Mouse (Mus musculus) bone marrow macrophage, adult 2 months (primary cell): Measurements from ENCODE around the gene Fryl. TPM values are rescaled to one million over a fixed set of nuclear protein-coding genes. Genes with fewer than 3 reads are reported as not detected.

Experiments used
- H3K27ac ChIP-seq: 2 replicates; pipeline ENCODE4 v1.5.1; 2012; ENCODE audit warnings: low read depth, low read length; ENCODE audit not compliant: insufficient read depth
- H3K4me1 ChIP-seq: 2 replicates; pipeline ENCODE4 v1.6.1; 2012; ENCODE audit warnings: low read length; ENCODE audit not compliant: control insufficient read depth, insufficient read depth
- H3K4me3 ChIP-seq: 2 replicates; pipeline ENCODE4 v1.5.1; 2012; ENCODE audit warnings: mild to moderate bottlenecking, low read length, moderate library complexity; ENCODE audit not compliant: insufficient read depth
- CTCF ChIP-seq: IDR thresholded peaks from 2 replicates; pipeline ENCODE4 v1.5.1; 2012; ENCODE audit warnings: low read depth, mild to moderate bottlenecking, low read length, moderate library complexity
- POLR2A ChIP-seq: IDR thresholded peaks from 2 replicates; pipeline ENCODE4 v1.6.1; 2012; ENCODE audit warnings: mild to moderate bottlenecking, low read depth, low read length, borderline replicate concordance
- polyA plus RNA-seq: library from polyadenylated mRNA; stranded (reverse); fragments of >200 nt; gene quantifications from 2 replicates; pipeline ENCODE4 v1.2.4, GENCODE M21; 2012; ENCODE audit not compliant: missing spikeins, insufficient read depth, insufficient read length

The Fryl gene
- polyA plus RNA-seq, 1 experiment, result 47.9 TPM

DNA sequence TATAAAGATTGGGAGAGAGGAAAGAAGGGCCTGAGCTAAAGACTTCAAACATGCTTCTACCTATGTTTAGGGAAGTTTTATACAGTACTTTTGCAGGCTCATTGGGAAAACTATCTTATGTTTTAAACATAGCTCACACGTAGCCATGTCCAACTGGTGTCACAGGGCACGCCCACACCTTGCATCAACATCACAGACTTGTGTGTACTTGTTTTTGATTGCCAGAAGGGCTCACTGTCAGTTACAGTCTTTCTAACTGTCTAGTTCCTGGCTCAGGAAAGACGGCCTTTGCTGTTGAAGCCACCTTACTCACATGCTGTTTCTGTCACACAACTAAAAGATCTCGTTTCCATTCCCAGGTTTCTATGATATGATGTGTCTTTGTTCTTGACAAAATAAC is 279.9 kb downstream of the Fryl start:
- no peak overlapping the region for H3K27ac ChIP-seq
- H3K4me1 ChIP-seq, result peaks cover 2% of the 10 kb centered on the region; the same call in 1 of the 2 replicates
- TF ChIP-seq POLR2A (no peak), CTCF (no peak)
- no peak overlapping the region for H3K4me3 ChIP-seq

DNA sequence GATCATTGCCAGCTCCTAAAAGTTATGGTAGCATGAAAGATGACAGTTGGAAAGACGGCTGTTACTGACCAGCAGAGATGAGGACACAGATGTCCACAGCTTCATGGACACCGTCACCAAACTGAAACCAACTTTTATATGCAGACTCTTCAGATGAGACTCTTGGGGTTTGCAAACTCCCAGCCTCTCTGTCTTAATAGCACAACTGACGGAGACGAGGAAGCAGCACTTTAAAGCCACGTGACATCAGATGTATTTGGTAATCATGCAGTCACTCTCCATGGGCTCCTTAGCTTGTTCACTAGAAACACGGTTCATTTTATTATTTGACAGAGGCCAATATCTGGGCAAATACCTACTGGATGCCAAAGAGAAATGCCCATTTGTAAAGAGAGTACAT is 280.4 kb downstream of the Fryl start:
- TF ChIP-seq CTCF, result no peak
- TF ChIP-seq POLR2A, result no peak
- no peak overlapping the region for H3K4me3 ChIP-seq
- peaks cover 2% of the 10 kb centered on the region; the same call in 1 of the 2 replicates for H3K4me1 ChIP-seq
- H3K27ac ChIP-seq, result no peak overlapping the region

DNA sequence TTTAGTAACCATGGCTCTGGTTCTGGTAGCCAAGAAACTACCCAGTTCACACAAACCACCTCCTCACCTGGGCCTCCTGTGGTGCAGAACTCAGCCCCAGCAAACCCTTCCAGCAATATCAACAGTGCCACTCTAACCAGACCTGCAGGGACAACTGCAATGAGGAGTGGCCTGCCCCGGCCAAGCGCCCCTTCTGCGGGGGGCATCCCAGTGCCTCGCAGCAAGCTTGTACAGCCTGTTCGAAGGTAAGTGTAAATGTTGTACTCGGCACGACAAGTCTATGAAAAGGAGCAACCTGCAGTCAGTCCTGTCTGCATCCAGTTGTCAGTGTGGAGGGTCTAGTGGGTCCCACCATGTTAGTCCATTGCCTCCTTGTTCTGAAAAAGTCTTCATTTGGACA is 281.8 kb downstream of the Fryl start, which contains the start of gene Gm10135:
Gm10135 (minus strand) TSS at position 101 of the 400 bp plus-strand sequence.
- peaks cover 2% of the 10 kb centered on the region; the same call in 1 of the 2 replicates for H3K4me1 ChIP-seq
- TF ChIP-seq CTCF (no peak), POLR2A (no peak)
- no peak within 1 kb of the TSS for H3K27ac ChIP-seq
- H3K4me3 ChIP-seq, result no peak within 1 kb of the TSS

DNA sequence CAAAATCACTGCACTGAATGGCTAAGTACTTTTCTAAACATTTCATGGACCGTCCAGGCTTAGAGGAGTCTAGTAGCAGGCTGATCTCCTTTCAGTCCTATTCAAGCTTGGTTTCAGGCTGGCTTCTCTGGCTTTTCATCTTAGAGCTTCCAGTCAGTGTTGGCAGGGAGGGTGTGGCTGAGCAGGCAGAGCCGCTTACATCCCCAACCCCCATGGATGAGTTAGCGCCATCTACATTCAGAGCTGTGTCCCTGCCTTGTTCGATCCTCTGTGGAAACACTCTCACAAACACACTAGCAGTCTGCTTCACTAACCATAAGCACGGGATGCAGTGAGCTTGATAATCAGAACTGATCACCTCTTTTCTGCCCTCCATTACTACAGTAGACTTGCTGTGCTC is 283.5 kb downstream of the Fryl start:
- peaks cover 2% of the 10 kb centered on the region; the same call in 1 of the 2 replicates for H3K4me1 ChIP-seq
- TF ChIP-seq CTCF, result no peak
- no peak for TF ChIP-seq POLR2A
- H3K27ac ChIP-seq, result no peak overlapping the region
- H3K4me3 ChIP-seq, result no peak overlapping the region

DNA sequence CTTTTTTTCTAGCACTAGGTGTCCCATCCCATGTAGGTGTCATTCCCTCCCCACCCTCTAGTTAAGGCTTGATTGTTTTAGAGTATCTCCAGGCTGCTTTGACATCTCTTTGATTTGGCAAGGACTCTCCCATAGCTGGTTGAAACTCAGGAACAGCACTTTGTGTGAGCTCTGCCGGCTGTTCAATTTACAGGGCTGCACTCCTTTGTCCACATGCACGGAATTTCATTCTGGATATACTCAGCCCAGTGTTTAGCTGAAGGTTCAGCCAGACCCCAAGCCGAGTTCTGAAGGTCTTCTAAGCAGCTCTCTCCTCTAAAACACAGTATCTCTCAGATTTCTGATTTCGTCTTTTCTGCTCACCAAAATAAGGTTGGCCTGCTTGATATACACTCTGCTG is 284.0 kb downstream of the Fryl start:
- TF ChIP-seq CTCF (no peak), POLR2A (no peak)
- H3K4me1 ChIP-seq, result peaks cover 2% of the 10 kb centered on the region; the same call in 1 of the 2 replicates
- H3K4me3 ChIP-seq, result no peak overlapping the region
- H3K27ac ChIP-seq, result no peak overlapping the region

Other genes with a start within 250 kb of the Fryl start
- gene Slc10a4, start 249.7 kb downstream of the Fryl start, polyA plus RNA-seq, result not detected in 2 replicates
- 234 and 286 TPM in 2 replicates for gene Ociad1, start 36.2 kb upstream of the Fryl start, polyA plus RNA-seq
- 1.3 and 1.4 TPM in 2 replicates for gene Ociad2, start 84.4 kb upstream of the Fryl start, polyA plus RNA-seq
- not detected in 2 replicates for gene Cwh43, start 149.5 kb upstream of the Fryl start, polyA plus RNA-seq
- gene Dcun1d4, start 224.4 kb upstream of the Fryl start, polyA plus RNA-seq, result 4.3 and 4.7 TPM in 2 replicates